Mouse (Mus musculus) MEL (cell line): ENCODE data around the gene Tomm22.

Experiments used
- BHLHE40 ChIP-seq: IDR thresholded peaks from 2 replicates; pipeline ENCODE4 v1.6.1; 2012; ENCODE audit warnings: low read depth, mild to moderate bottlenecking, inconsistent platforms, low read length, improper control_type of control experiment, borderline replicate concordance
- CHD1 ChIP-seq: IDR thresholded peaks from 2 replicates; pipeline ENCODE4 v1.6.1; 2012; ENCODE audit warnings: low read depth, mild to moderate bottlenecking, inconsistent platforms, low read length, improper control_type of control experiment
- CTCF ChIP-seq, 3 experiments: IDR thresholded peaks in 2 of 3; conservative IDR thresholded peaks in 1 of 3; 2 replicates each; pipeline ENCODE4 v1.5.1; 2011 to 2012; ENCODE audit warnings: low read length in 3 of 3, low read depth in 2 of 3, mild to moderate bottlenecking in 2 of 3, improper control_type of control experiment in 1 of 3, inconsistent platforms in 1 of 3, mixed read lengths in 1 of 3, moderate library complexity in 1 of 3; ENCODE audit not compliant: control insufficient read depth in 1 of 3, insufficient read depth in 1 of 3, poor library complexity in 1 of 3, severe bottlenecking in 1 of 3
- ELF1 ChIP-seq: IDR thresholded peaks from 2 replicates; pipeline ENCODE4 v1.6.1; 2014; ENCODE audit warnings: low read depth, mild to moderate bottlenecking, inconsistent platforms, low read length, improper control_type of control experiment, moderate library complexity
- EP300 ChIP-seq, 2 experiments: IDR thresholded peaks; 2 replicates each; pipeline ENCODE4 v1.6.1; 2011; ENCODE audit warnings: improper control_type of control experiment in 2 of 2, low read length in 2 of 2, low read depth in 1 of 2, mild to moderate bottlenecking in 1 of 2
- HCFC1 ChIP-seq: IDR thresholded peaks from 2 replicates; pipeline ENCODE4 v1.6.1; 2012; ENCODE audit warnings: low read depth, mild to moderate bottlenecking, inconsistent platforms, low read length, improper control_type of control experiment, moderate library complexity
- MAFK ChIP-seq: IDR thresholded peaks from 2 replicates; pipeline ENCODE4 v1.6.1; 2011; ENCODE audit warnings: low read depth, mild to moderate bottlenecking, low read length, improper control_type of control experiment, borderline replicate concordance
- MAZ ChIP-seq: IDR thresholded peaks from 2 replicates; pipeline ENCODE4 v1.6.1; 2012; ENCODE audit warnings: low read depth, mild to moderate bottlenecking, inconsistent platforms, low read length, improper control_type of control experiment
- NELFE ChIP-seq: IDR thresholded peaks from 2 replicates; pipeline ENCODE4 v1.6.1; 2011; ENCODE audit warnings: low read depth, low read length, improper control_type of control experiment
- NRF1 ChIP-seq: IDR thresholded peaks from 2 replicates; pipeline ENCODE4 v1.6.1; 2014; ENCODE audit warnings: low read depth, mild to moderate bottlenecking, inconsistent platforms, low read length, improper control_type of control experiment, moderate library complexity; ENCODE audit not compliant: poor library complexity, insufficient read depth, severe bottlenecking
- POLR2A ChIP-seq, 2 experiments: IDR thresholded peaks; 2 replicates each; pipeline ENCODE4 v1.6.1; 2011 to 2012; ENCODE audit warnings: low read length in 2 of 2, mild to moderate bottlenecking in 2 of 2, control low read depth in 1 of 2, improper control_type of control experiment in 1 of 2, low read depth in 1 of 2, moderate library complexity in 1 of 2; ENCODE audit not compliant: control insufficient read depth in 1 of 2, insufficient read depth in 1 of 2, poor library complexity in 1 of 2
- RAD21 ChIP-seq: IDR thresholded peaks from 2 replicates; pipeline ENCODE4 v1.6.1; 2011; ENCODE audit warnings: mild to moderate bottlenecking, low read depth, low read length, improper control_type of control experiment
- USF1 ChIP-seq: IDR thresholded peaks from 2 replicates; pipeline ENCODE4 v1.6.1; 2014; ENCODE audit warnings: low read depth, mild to moderate bottlenecking, inconsistent platforms, low read length, improper control_type of control experiment, moderate library complexity
- ZMIZ1 ChIP-seq: IDR thresholded peaks from 2 replicates; pipeline ENCODE4 v1.6.1; 2012; ENCODE audit warnings: low read depth, mild to moderate bottlenecking, inconsistent platforms, low read length, improper control_type of control experiment, moderate library complexity

DNA sequence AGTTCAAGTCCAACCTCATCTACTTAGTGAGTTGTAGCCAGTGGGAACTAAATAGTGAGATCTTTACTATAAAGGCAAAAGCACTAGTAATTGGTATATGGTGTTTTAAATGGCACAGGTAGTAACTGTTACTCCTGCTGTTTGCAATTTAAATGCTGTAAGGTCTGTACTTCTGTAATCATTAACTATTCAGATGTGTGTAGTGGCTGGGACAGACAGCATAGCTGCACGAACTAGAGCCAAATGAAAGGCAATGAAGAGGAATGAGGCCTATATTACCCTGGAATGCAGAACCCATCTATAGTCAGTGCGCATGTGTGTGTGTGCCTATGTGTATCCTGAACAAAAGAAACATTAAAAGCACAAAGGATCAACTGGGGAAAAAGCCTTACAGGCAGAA is 7.3 kb downstream of the Tomm22 start:
- TF ChIP-seq POLR2A (IDR thresholded peaks at IDR 0.05; ENCODE audit: control insufficient read depth in 1 of 2, insufficient read depth in 1 of 2, low read depth in 1 of 2, low read length in 2 of 2, poor library complexity in 1 of 2): no peak
- TF ChIP-seq CTCF (IDR thresholded peaks at IDR 0.05 in 2 of 3, conservative IDR thresholded peaks at IDR 0.05 in 1 of 3; ENCODE audit: control insufficient read depth in 1 of 3, insufficient read depth in 1 of 3, low read depth in 2 of 3, low read length in 3 of 3, poor library complexity in 1 of 3, severe bottlenecking in 1 of 3): no peak
- no peak for TF ChIP-seq CHD1
- TF ChIP-seq EP300 (IDR thresholded peaks at IDR 0.05; ENCODE audit: low read depth in 1 of 2, low read length in 2 of 2): no peak
- no peak for TF ChIP-seq ELF1
- TF ChIP-seq MAFK: no peak
- no peak for TF ChIP-seq BHLHE40
- no peak for TF ChIP-seq RAD21
- TF ChIP-seq ZMIZ1: no peak
- no peak for TF ChIP-seq MAZ
- TF ChIP-seq NRF1: no peak
- TF ChIP-seq NELFE: no peak
- TF ChIP-seq USF1: no peak
- TF ChIP-seq HCFC1: no peak
